Mouse (Mus musculus) bone marrow macrophage, adult 2 months (primary cell): ENCODE data around the gene Mpped1. TPM values are rescaled to one million over a fixed set of nuclear protein-coding genes. Genes with fewer than 3 reads are reported as not detected.

Experiments used
- H3K27ac ChIP-seq: 2 replicates; pipeline ENCODE4 v1.5.1; 2012; ENCODE audit warnings: low read depth, low read length; ENCODE audit not compliant: insufficient read depth
- H3K4me1 ChIP-seq: 2 replicates; pipeline ENCODE4 v1.6.1; 2012; ENCODE audit warnings: low read length; ENCODE audit not compliant: control insufficient read depth, insufficient read depth
- H3K4me3 ChIP-seq: 2 replicates; pipeline ENCODE4 v1.5.1; 2012; ENCODE audit warnings: mild to moderate bottlenecking, low read length, moderate library complexity; ENCODE audit not compliant: insufficient read depth
- CTCF ChIP-seq: IDR thresholded peaks from 2 replicates; pipeline ENCODE4 v1.5.1; 2012; ENCODE audit warnings: low read depth, mild to moderate bottlenecking, low read length, moderate library complexity
- POLR2A ChIP-seq: IDR thresholded peaks from 2 replicates; pipeline ENCODE4 v1.6.1; 2012; ENCODE audit warnings: mild to moderate bottlenecking, low read depth, low read length, borderline replicate concordance
- polyA plus RNA-seq: library from polyadenylated mRNA; stranded (reverse); fragments of >200 nt; gene quantifications from 2 replicates; pipeline ENCODE4 v1.2.4, GENCODE M21; 2012; ENCODE audit not compliant: missing spikeins, insufficient read depth, insufficient read length

The Mpped1 gene
- polyA plus RNA-seq, 1 experiment: not detected

DNA sequence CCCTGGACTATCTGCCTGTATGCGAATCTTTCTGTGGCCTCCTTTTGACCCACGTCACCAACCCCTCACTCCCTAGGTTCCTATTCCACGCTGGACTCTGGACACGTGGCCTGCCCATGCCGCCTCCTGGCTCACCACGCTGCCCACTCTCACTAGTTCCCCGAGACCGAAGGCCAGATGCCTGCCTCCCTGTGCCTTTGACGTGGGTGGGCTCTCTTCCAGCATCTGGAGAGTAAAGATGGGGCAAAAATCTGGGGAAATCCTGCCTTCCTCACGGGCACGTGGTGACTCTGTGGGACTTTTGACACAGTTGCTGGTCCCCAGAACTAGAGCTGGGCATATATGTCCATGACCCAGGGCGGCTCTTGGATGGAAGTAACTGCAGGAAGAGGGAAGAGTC lies 63.2 kb downstream of the Mpped1 start:
- H3K4me3 ChIP-seq: no peak overlapping the region
- TF ChIP-seq CTCF (no peak), POLR2A (no peak)

DNA sequence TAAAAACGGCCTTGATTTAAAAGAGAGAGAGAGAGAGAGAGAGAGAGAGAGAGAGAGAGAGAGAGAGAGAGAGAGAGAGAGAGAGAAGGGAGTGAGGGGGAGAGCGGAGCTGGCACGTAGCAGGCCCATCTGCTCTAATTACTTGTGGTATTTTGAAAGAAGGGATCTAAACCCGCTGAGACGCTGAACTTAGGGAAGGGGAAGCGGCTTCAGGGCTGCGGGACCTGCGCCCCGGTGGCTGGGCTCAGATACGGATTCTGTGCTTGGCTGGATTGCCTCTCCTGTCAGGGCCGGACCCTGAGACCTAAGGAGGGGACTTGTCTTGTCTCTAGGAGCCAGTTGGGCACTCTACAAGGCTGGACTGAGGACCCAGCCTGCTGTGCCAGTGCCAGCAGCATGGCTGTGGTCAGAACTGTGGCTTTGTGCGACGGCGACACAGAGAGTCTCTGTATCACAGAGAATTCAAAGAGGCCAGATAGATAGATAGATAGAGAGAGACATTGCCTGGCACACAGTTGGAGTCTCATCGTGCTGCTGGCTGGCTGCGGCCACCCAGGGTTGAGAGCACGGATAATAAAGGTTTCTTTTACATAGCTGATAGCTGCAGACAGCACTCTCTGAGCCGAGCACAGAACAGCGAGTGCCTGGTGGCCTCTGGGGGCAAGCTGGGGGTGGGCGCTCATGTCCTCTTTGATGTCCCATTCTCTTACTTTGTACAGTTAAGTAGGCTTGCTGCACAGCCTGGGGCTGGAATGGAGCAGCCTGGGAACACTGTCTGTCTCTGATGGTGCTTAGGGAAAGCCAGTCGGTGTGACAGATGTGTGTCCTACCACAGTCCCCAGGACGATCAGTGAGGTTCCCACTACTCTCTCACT lies 63.9 kb downstream of the Mpped1 start:
- TF ChIP-seq POLR2A: no peak
- no peak for TF ChIP-seq CTCF
- H3K27ac ChIP-seq: no peak overlapping the region
- H3K4me3 ChIP-seq: no peak overlapping the region
- H3K4me1 ChIP-seq: no peaks in the 10 kb centered on the region

More for the DNA sequence above, 63.2 kb downstream of the Mpped1 start:
- Histone ChIP-seq H3K4me1 (no peaks in the 10 kb centered on the region), H3K27ac (no peak overlapping the region)

DNA sequence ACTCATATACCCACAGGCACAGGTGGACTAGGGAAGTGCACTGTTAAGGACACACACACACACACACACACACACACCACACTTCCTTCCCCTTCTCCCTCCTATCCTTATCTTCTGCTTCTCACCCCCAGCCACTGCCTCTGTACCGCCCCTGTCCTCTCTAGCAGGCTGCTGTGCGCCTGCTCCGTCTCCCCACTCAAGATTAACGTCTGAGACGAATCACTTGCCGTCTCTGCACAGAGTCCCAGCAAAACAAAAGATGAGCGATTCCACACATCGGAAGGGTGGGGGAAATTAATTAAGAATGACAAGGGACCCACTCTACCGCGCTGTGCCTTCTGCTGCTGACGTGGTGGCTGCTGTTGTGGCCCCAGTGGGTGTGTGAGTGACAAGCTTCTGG lies 66.5 kb downstream of the Mpped1 start:
- Histone ChIP-seq H3K4me3 (no peak overlapping the region), H3K4me1 (no peaks in the 10 kb centered on the region), H3K27ac (no peak overlapping the region)
- no peak for TF ChIP-seq CTCF
- no peak for TF ChIP-seq POLR2A

DNA sequence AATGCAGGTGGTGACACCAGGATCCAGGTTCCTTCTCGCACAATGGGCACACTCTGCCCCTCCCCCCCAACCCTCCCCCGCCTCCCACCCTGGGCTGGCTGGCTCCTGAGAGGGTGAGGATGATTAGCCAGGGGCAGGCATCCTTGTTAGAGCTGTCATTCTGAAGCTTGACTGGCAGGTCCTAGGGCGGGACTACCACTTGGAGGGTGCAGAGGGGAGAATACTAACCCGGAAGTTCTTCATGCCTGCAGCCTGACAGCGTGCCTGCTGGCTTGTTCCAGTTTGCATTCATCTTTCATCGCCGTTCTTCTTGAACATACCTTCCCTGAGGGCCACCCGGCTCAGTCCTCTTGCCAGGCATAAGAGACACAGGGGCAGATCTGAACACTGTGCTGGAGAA lies 67.3 kb downstream of the Mpped1 start:
- Histone ChIP-seq H3K27ac (no peak overlapping the region), H3K4me1 (no peaks in the 10 kb centered on the region), H3K4me3 (no peak overlapping the region)
- TF ChIP-seq POLR2A (no peak), CTCF (no peak)

DNA sequence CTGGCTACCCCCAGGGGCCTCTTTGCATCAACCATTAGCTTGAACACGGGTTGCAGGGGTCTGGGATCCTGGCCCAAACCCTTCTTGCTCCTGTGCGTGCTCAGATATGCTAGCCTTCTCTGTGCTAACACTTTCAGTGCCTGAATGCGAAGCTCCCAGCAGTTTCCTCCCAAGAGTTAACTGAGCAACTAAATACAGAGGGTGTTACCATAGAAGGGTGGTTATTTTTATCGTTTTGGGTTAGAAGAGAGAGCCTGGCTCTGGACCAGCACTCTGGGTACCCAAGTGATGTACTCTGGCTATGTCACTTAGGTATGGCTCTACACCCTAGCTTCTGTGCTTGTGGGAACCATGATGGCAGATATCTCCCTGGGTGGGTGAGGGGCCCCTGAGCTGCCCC lies 68.2 kb downstream of the Mpped1 start:
- Histone ChIP-seq H3K4me1 (no peaks in the 10 kb centered on the region), H3K27ac (no peak overlapping the region), H3K4me3 (no peak overlapping the region)
- TF ChIP-seq POLR2A (no peak), CTCF (no peak)

DNA sequence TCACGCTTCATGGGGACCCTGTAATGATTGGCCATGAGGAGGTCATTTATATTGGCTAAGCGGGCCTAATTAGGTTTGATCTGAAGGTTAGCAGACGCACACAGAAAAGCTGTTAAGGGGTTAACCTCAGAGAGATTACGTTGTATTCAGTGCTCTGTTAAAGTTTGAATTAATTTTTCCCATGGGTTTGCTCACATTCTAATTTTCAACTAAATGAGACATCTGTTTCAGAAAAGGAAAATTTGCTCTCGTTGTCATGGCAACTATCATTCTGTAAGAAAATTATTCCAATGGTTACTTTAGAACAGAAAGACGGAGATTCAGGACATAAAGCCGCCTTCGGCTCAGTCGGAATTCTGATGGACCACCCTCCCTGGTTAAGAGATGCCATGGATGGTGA lies 68.9 kb downstream of the Mpped1 start:
- Histone ChIP-seq H3K4me1 (no peaks in the 10 kb centered on the region), H3K27ac (no peak overlapping the region), H3K4me3 (no peak overlapping the region)
- TF ChIP-seq POLR2A (no peak), CTCF (no peak)

DNA sequence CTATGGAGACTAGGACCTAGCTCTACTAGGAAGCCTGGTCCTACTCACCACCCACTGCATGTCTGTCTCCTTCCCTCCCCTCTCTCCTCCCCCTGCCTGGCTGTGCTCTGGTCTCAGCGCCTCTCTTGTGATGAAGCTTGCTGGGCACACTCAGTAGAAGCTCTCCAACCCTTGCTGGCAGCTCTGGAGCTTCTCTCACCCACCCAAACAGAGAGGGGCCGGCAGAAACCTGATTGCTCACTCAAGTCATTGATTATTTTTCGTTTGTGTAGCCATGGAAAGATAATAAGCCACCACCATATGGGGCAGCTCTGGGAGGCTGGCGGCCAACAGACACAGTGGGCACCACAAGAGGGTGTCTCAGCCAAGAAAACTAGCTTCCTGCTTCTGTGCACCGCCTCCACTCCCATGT lies 74.1 kb downstream of the Mpped1 start:
- Histone ChIP-seq H3K27ac (no peak overlapping the region), H3K4me3 (no peak overlapping the region), H3K4me1 (no peaks in the 10 kb centered on the region)
- TF ChIP-seq CTCF (no peak), POLR2A (no peak)

DNA sequence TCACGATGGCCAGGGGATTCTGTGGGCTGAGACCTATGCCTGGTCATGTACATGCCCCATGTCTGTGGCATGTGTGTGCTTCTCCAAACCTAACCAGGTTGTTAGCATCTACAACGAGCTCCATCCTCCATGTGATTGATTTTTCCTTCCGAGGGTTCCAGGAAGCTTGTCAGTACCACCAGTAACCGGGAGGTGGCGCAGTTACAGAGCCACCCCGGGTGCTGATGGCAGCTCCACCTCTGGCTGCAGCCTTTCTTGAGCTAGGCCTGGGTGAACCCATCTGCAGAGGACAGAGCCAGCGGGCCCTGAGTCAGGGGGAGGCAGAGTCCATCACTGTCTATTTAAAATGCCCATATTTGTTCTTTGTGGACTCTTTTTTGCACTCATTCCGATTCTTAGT lies 77.9 kb downstream of the Mpped1 start:
- TF ChIP-seq POLR2A: no peak
- TF ChIP-seq CTCF: peak; percentile 73
- Histone ChIP-seq H3K4me1 (no peaks in the 10 kb centered on the region), H3K4me3 (no peak overlapping the region), H3K27ac (no peak overlapping the region)

DNA sequence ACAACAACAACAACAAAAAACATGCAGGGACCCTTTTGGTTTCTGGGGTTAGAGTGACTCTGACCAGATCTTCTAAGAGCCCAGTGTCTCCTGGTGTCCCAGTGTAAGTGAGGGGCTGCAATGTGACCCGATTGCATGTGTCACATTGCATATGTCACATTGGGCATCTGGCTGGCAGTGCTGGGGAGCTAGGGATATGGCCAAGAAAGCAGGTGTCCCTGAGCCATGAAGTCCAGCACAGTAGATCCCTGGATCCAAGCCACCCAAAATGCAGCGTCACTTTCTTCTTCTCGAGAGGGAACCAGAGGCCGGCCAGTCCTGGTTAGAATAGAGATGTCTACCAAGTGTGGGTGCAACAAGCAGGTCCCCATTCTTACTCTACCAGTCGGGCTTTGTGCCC lies 86.4 kb downstream of the Mpped1 start:
- Histone ChIP-seq H3K27ac (no peak overlapping the region), H3K4me1 (no peaks in the 10 kb centered on the region), H3K4me3 (no peak overlapping the region)
- no peak for TF ChIP-seq POLR2A
- no peak for TF ChIP-seq CTCF

DNA sequence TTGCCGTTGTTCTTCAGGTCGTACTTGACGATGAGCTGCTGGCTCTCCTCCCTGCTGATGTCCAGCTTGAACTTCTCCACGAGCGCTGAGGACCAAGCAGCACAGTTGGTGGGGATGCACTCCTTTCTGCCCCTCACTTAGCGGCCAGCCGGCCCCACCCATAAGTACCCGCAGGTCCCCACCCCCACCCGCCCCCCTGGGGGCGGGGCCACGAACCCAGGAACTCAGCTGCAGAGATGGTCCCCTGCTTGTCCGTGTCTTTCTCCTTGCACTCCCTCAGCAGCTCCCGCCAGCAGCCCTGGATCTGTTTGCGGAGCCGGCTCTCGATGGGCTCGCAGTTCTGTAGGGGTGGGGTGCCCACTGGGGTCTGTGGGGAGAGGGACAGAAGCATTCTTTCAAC lies 91.7 kb downstream of the Mpped1 start:
- TF ChIP-seq POLR2A (no peak), CTCF (no peak)
- Histone ChIP-seq H3K27ac (no peak overlapping the region), H3K4me1 (no peaks in the 10 kb centered on the region), H3K4me3 (no peak overlapping the region)

DNA sequence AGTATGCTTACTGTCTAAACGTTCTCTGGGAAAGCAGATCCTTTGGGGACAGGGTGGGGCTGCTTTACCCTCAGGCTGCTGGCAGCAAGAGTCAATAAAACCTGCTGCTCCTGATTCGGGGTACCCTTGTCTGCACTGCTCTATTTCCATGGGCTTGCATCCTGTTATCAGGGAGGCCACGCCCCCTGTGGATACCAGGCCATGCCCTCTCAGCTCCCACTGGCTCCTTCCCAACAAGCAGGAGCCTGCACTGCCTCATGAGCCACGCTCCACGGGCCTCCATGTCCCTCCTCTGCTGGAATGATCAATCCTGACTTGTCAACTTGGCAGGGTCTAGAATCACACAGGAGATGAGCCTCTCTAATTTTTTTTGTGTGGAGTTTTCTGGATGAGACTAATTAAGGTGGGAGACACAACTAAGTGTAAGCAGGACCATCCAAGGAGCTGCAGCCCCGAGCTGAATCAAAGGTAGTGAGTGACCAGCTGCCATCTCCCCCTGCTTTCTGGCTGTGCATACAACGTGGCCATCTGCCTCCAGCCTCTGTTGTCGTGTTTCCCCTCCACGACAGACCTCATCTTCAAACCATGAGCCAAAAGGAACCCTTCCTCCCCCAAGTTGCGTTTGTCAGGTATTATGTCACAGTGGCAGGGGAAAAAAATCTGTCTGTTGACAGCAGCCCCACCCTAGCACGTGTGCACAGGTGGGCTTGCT lies 98.0 kb downstream of the Mpped1 start:
- H3K4me3 ChIP-seq: no peak overlapping the region
- H3K27ac ChIP-seq: no peak overlapping the region
- TF ChIP-seq POLR2A: no peak
- TF ChIP-seq CTCF: no peak
- H3K4me1 ChIP-seq: no peaks in the 10 kb centered on the region
